In genomic region chr19:8897865-8898495, GRCm38 (mm10) we compare ENCODE assay signal across 8 mouse cellular contexts. TPM values are rescaled to one million over a fixed set of nuclear protein-coding genes. Genes with fewer than 3 reads are reported as not detected.
DNase-seq lines count a peak whose midpoint lies in the region; ATAC-seq and TF ChIP-seq lines count a peak whose summit lies in the region.

Gene Ganab, plus strand, starts transcription at chr19:8898071.

- WGBS in forebrain, embryonic 15.5 days = under 1% methylated on average over 53 of the region's 53 CpGs
- WGBS in lung, adult 2 months = under 1% methylated on average over 50 of the region's 53 CpGs

- DNase-seq in ES-CJ7 (ENCODE audit: low read depth, low spot score) = peak; percentile 95
- peak; percentile 93 for DNase-seq in cerebellum, adult 11 months
- DNase-seq in heart, postnatal 25 days (ENCODE audit: low spot score) = peak; percentile 92
- DNase-seq in layer of hippocampus, adult 18-20 months (ENCODE audit: low spot score in 2 of 2) = peak; percentile 94 to 98
- peak; percentile 92 for DNase-seq in lung, adult 2 months
- peak; percentile 92 to 95 for DNase-seq in thymus, adult 18-20 months

- ATAC-seq in forebrain, embryonic 15.5 days (replicated peaks) = peak; percentile 98
- ATAC-seq in neutrophil, adult 5-6 weeks (ENCODE audit: extremely low read depth, insufficient number of reproducible peaks, low FRiP score, poor library complexity, severe bottlenecking) = peak; percentile 99

- H3K27me3 ChIP-seq in forebrain, embryonic 15.5 days = no peaks in the 10 kb centered on the region

- no peak for TF ChIP-seq CTCF in lung, adult 2 months (IDR thresholded peaks at IDR 0.05; ENCODE audit: insufficient read depth, low read length)

- H3K4me2 ChIP-seq in forebrain, embryonic 15.5 days (replicated peaks) = peak within 1 kb of the TSS; percentile 72

- H3K27ac ChIP-seq in forebrain, embryonic 15.5 days (replicated peaks) = peak within 1 kb of the TSS; percentile 83

- peak; percentile 87; the same call in 1 of the 2 replicates for TF ChIP-seq POLR2A in lung, adult 2 months (IDR thresholded peaks at IDR 0.05; ENCODE audit: borderline replicate concordance, extremely low read depth, low read depth, low read length)

- H3K36me3 ChIP-seq in forebrain, embryonic 15.5 days = peaks cover 27% of the 10 kb centered on the region

- H3K9me3 ChIP-seq in forebrain, embryonic 15.5 days = no peaks in the 10 kb centered on the region

- intact Hi-C loops in heart, postnatal 25 days (cut with DNase I) = loop anchor here (2.0 kb wide), 1 partner anchor 69 kb away; the partner anchor contains the start of gene Eef1g

- peak within 1 kb of the TSS; percentile 91 for H3K9ac ChIP-seq in forebrain, embryonic 15.5 days (replicated peaks)

- H3K4me3 ChIP-seq in forebrain, embryonic 15.5 days = peak within 1 kb of the TSS; percentile 62
- peak within 1 kb of the TSS; percentile 97 for H3K4me3 ChIP-seq in lung, adult 2 months (replicated peaks; ENCODE audit: extremely low read depth, low read depth, low read length)

- H3K4me1 ChIP-seq in forebrain, embryonic 15.5 days = peaks cover 37% of the 10 kb centered on the region
- H3K4me1 ChIP-seq in lung, adult 2 months (ENCODE audit: control insufficient read depth, insufficient read depth, low read length) = peaks cover 9% of the 10 kb centered on the region; the same call in 1 of the 2 replicates

RNA-seq across cellular contexts. Expression of gene Ganab, which starts in this region (rescaled TPM):
- polyA plus RNA-seq in forebrain, embryonic 15.5 days (2015; fragmentation: Nextera tagmentation; extraction: Ambion mirVana) = 88.1 and 89.6 TPM in 2 replicates
- 10 to 100 TPM; 55.6 to 58.7 TPM for total RNA-seq in heart, postnatal 25 days (2021)
- 100 to 1,000 TPM; 104 to 112 TPM for total RNA-seq in layer of hippocampus, adult 18-20 months (2021)
- polyA plus RNA-seq in lung, adult 2 months (2012; rRNA removed) = 83.8 and 124 TPM in 2 replicates
- total RNA-seq in neutrophil, adult 5-6 weeks (2017) = 62.1 and 69.2 TPM in 2 replicates

Comparison
In these comparisons a context has a peak if more than half of its experiments do, and no peak if none do; other contexts are left out.
1. Peak in every context shown above with its lines: DNase-seq, ATAC-seq, H3K4me3 ChIP-seq and H3K27ac ChIP-seq.